Mouse (Mus musculus) heart, postnatal 14 days (tissue): ENCODE data around the gene Bloc1s2. TPM values are rescaled to one million over a fixed set of nuclear protein-coding genes. Genes with fewer than 3 reads are reported as not detected.

Source experiments
- DNase-seq, 2 experiments: peaks; one replicate each; pipeline ENCODE4 v3.0.0; 2021 to 2022
- intact Hi-C: fragments of 180-260 bp; cut with DNase I; formaldehyde crosslinking; loops from one replicate; pipeline ENCODE4 v1.15.1; 2025
- long read RNA-seq, 2 experiments: library from polyadenylated mRNA; stranded (forward); transcript quantifications; one replicate each; pipeline ENCODE4 v2.0.0; 2021
- total RNA-seq, 2 experiments: library from RNA; stranded (reverse); gene quantifications; 2 replicates each; pipeline ENCODE4 v1.2.3; 2021

The Bloc1s2 gene
- total RNA-seq = 10 to 100 TPM; 12.9 to 15.6 TPM
- long read RNA-seq, experiment 1, transcript Bloc1s2-201 (5 exons, 885 nt) = major isoform, 22 of 24 reads
- long read RNA-seq, experiment 1, partial matches to known transcripts = 0 of 24 reads
- long read RNA-seq, experiment 1, other reads (novel, unspliced or antisense) = 1 of 24 reads
- long read RNA-seq, experiment 2, transcript Bloc1s2-201 (5 exons, 885 nt) = major isoform, 14 of 18 reads
- long read RNA-seq, experiment 2, partial matches to known transcripts = 1 of 18 reads
- long read RNA-seq, experiment 2, other reads (novel, unspliced or antisense) = 1 of 18 reads

- intact Hi-C loops = no loop called here
- DNase-seq = peak; percentile 88 to 91
These were observed at the start of gene Bloc1s2 for GRCm38 (mm10) chr19:44145702-44146567. Bloc1s2 (minus strand) TSS chr19:44146446.

- intact Hi-C loops = loop anchor here (2.0 to 10.0 kb wide), 2 partner anchors 100 to 340 kb away; no protein-coding TSS in a partner anchor
- DNase-seq = peak; percentile 66 to 79
These were observed 48.9 kb upstream of the Bloc1s2 start for GRCm38 (mm10) chr19:44195138-44195537.

- intact Hi-C loops = loop anchor here (2.0 to 10.0 kb wide), 2 partner anchors 101 to 341 kb away; no protein-coding TSS in a partner anchor
- peak in 1 of 2 experiments; percentile 18 for DNase-seq
These were observed 47.7 kb upstream of the Bloc1s2 start for GRCm38 (mm10) chr19:44193906-44194305.

- no peak for DNase-seq
- intact Hi-C loops = loop anchor here (10.0 kb wide), 1 partner anchor 342 kb away; no protein-coding TSS in a partner anchor
These were observed 46.1 kb upstream of the Bloc1s2 start, which contains the start of gene Pkd2l1 for GRCm38 (mm10) chr19:44192342-44192741. Pkd2l1 (minus strand) TSS chr19:44192442.

GRCm38 (mm10) chr19:44189056-44189455 is 42.8 kb upstream of the Bloc1s2 start:
- intact Hi-C loops = no loop called here
- DNase-seq = no peak

GRCm38 (mm10) chr19:44183968-44184367 is 37.7 kb upstream of the Bloc1s2 start:
- intact Hi-C loops = no loop called here
- DNase-seq = no peak

GRCm38 (mm10) chr19:44180502-44180901 is 34.3 kb upstream of the Bloc1s2 start:
- intact Hi-C loops = no loop called here
- no peak for DNase-seq

GRCm38 (mm10) chr19:44176741-44177140 is 30.5 kb upstream of the Bloc1s2 start:
- DNase-seq = no peak
- intact Hi-C loops = no loop called here

GRCm38 (mm10) chr19:44174835-44175234 is 28.6 kb upstream of the Bloc1s2 start:
- intact Hi-C loops = no loop called here
- DNase-seq = no peak

- intact Hi-C loops = no loop called here
- no peak for DNase-seq
These were observed 15.3 kb upstream of the Bloc1s2 start for GRCm38 (mm10) chr19:44161515-44161914.

- intact Hi-C loops = no loop called here
- DNase-seq = no peak
These were observed 13.1 kb upstream of the Bloc1s2 start for GRCm38 (mm10) chr19:44159386-44159785.

- intact Hi-C loops = no loop called here
- DNase-seq = no peak
These were observed 10.8 kb upstream of the Bloc1s2 start for GRCm38 (mm10) chr19:44157005-44157404.

- intact Hi-C loops = no loop called here
- DNase-seq = no peak
These were observed 7.5 kb upstream of the Bloc1s2 start for GRCm38 (mm10) chr19:44153781-44154180.

GRCm38 (mm10) chr19:44148991-44149390 is 2.7 kb upstream of the Bloc1s2 start:
- DNase-seq = no peak
- intact Hi-C loops = no loop called here

GRCm38 (mm10) chr19:44148345-44148744 is 2.1 kb upstream of the Bloc1s2 start:
- no peak for DNase-seq
- intact Hi-C loops = no loop called here

- no peak for DNase-seq
- intact Hi-C loops = no loop called here
These were observed 705 bp upstream of the Bloc1s2 start for GRCm38 (mm10) chr19:44146951-44147350.

GRCm38 (mm10) chr19:44146568-44146879 is 278 bp upstream of the Bloc1s2 start:
- intact Hi-C loops = no loop called here
- no peak for DNase-seq

GRCm38 (mm10) chr19:44144366-44144765 is 1.9 kb downstream of the Bloc1s2 start:
- intact Hi-C loops = no loop called here
- no peak for DNase-seq

GRCm38 (mm10) chr19:44135960-44136485 is 10.2 kb downstream of the Bloc1s2 start:
- intact Hi-C loops = no loop called here
- DNase-seq = no peak

- intact Hi-C loops = no loop called here
- DNase-seq = peak; percentile 83 to 89
These were observed 10.9 kb downstream of the Bloc1s2 start, which contains the start of gene Cwf19l1 for GRCm38 (mm10) chr19:44135072-44135959. Cwf19l1 (minus strand) TSS chr19:44135876.
